Comparison of ENCODE assay signal across 27 mouse cellular contexts in the genomic region with DNA sequence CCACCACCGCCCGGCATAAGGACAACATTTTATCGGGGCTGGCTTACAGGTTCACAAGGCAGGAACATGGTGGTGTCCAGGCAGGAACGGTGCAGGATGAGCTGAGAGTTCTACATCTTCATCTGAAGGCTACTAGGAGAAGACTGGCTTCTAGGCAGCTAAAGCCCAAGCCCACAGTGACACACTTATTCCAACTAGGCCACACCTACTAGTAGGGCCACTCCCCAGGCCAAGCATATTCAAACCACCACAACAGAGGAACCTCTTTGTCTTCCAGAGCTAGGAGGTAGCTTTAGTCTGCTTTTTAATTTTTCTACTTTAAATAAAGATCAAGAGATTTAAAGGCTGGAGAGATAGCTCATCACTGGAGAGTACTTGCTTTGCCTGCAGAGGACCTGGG. TPM values are rescaled to one million over a fixed set of nuclear protein-coding genes. Genes with fewer than 3 reads are reported as not detected.
A peak's percentile ranks its signal among the peaks of the same experiment; 100 is the strongest.
DNase-seq lines count a peak whose midpoint lies in the region; ATAC-seq and TF ChIP-seq lines count a peak whose summit lies in the region.
"Had no signal": no experiment of that assay in that cellular context is flagged by ENCODE, and none has a peak within 500 bp of the region (broad histone marks: within the 10 kb centered on the region; RNA-seq: fewer than 3 reads in every experiment).

No protein-coding gene starts in this region.

- no peaks in the 10 kb centered on the region for H3K27me3 ChIP-seq in lung, embryonic 14.5 days (ENCODE audit: insufficient read depth, low read length)
- no peaks in the 10 kb centered on the region for H3K27me3 ChIP-seq in lung, postnatal 0 days (replicated peaks; ENCODE audit: insufficient read depth, low read length)
- no peaks in the 10 kb centered on the region for H3K27me3 ChIP-seq in midbrain, embryonic 13.5 days
- H3K27me3 ChIP-seq: forebrain, embryonic 13.5 days; heart, embryonic 13.5 days had no signal

- no peaks in the 10 kb centered on the region; the same call in 1 of the 2 replicates for H3K9me3 ChIP-seq in lung, embryonic 14.5 days (ENCODE audit: low read depth, low read length)
- H3K9me3 ChIP-seq in lung, postnatal 0 days (ENCODE audit: low read length) = no peaks in the 10 kb centered on the region
- H3K9me3 ChIP-seq in midbrain, embryonic 13.5 days = no peaks in the 10 kb centered on the region
- H3K9me3 ChIP-seq: heart, embryonic 13.5 days had no signal

- H3K4me1 ChIP-seq in lung, embryonic 14.5 days (ENCODE audit: insufficient read depth) = peaks cover 13% of the 10 kb centered on the region
- peaks cover 17% of the 10 kb centered on the region for H3K4me1 ChIP-seq in lung, adult 2 months (ENCODE audit: control insufficient read depth, insufficient read depth, low read length)
- H3K4me1 ChIP-seq in lung, postnatal 0 days (ENCODE audit: insufficient read depth, low read depth, low read length) = no peaks in the 10 kb centered on the region; the same call in 1 of the 2 replicates
- H3K4me1 ChIP-seq in midbrain, embryonic 13.5 days (replicated peaks) = peaks cover 9% of the 10 kb centered on the region; the same call in 1 of the 2 replicates
- H3K4me1 ChIP-seq: forebrain, embryonic 13.5 days had no signal

- no peak overlapping the region for H3K9ac ChIP-seq in lung, embryonic 14.5 days
- H3K9ac ChIP-seq in lung, postnatal 0 days (replicated peaks; ENCODE audit: low read depth) = no peak overlapping the region
- H3K9ac ChIP-seq in midbrain, embryonic 13.5 days (replicated peaks) = no peak overlapping the region
- H3K9ac ChIP-seq: forebrain, embryonic 13.5 days; heart, embryonic 13.5 days; hindbrain, embryonic 14.5 days had no signal

- H3K4me2 ChIP-seq in lung, embryonic 14.5 days = no peak overlapping the region
- H3K4me2 ChIP-seq in lung, postnatal 0 days (replicated peaks; ENCODE audit: low read depth, low read length) = no peak overlapping the region
- H3K4me2 ChIP-seq in midbrain, embryonic 13.5 days (replicated peaks) = no peak overlapping the region
- H3K4me2 ChIP-seq: forebrain, embryonic 13.5 days; heart, embryonic 13.5 days; hindbrain, embryonic 14.5 days had no signal

- H3K4me3 ChIP-seq in lung, embryonic 14.5 days (ENCODE audit: low read depth, low read length) = no peak overlapping the region
- H3K4me3 ChIP-seq in lung, adult 2 months (replicated peaks; ENCODE audit: extremely low read depth, low read depth, low read length) = no peak overlapping the region
- H3K4me3 ChIP-seq in lung, postnatal 0 days (ENCODE audit: low read depth, low read length) = no peak overlapping the region
- no peak overlapping the region for H3K4me3 ChIP-seq in midbrain, embryonic 13.5 days (replicated peaks)
- H3K4me3 ChIP-seq: forebrain, embryonic 10.5 days; forebrain, embryonic 13.5 days; heart, adult 2 months; heart, embryonic 10.5 days; heart, embryonic 13.5 days had no signal

- no peak for ATAC-seq in lung, embryonic 14.5 days (ENCODE audit: insufficient read depth)
- no peak for ATAC-seq in lung, postnatal 0 days
- no peak for ATAC-seq in midbrain, embryonic 13.5 days
- ATAC-seq: activated CD4-positive, CD25-positive, alpha-beta regulatory T cell, adult 4 months; forebrain, embryonic 13.5 days; forebrain, embryonic 16.5 days; hindbrain, postnatal 0 days had no signal

- no peak for TF ChIP-seq EP300 in lung, postnatal 0 days (IDR thresholded peaks at IDR 0.05)

- peaks cover 51% of the 10 kb centered on the region for H3K36me3 ChIP-seq in lung, embryonic 14.5 days (ENCODE audit: insufficient read depth)
- 0 out of 2 replicates have a peak, but pooled peaks cover 6% of the 10 kb centered on the region for H3K36me3 ChIP-seq in lung, postnatal 0 days (ENCODE audit: insufficient read depth, low read length)
- peaks cover 54% of the 10 kb centered on the region for H3K36me3 ChIP-seq in midbrain, embryonic 13.5 days

- 97% methylated on average over 4 of the region's 4 CpGs for WGBS in lung, embryonic 14.5 days
- 96% methylated on average over 4 of the region's 4 CpGs for WGBS in lung, adult 2 months
- 93% methylated on average over 4 of the region's 4 CpGs for WGBS in lung, postnatal 0 days
- WGBS in midbrain, embryonic 13.5 days = 97% methylated on average over 4 of the region's 4 CpGs

- peak overlapping the region; percentile 93 for H3K27ac ChIP-seq in lung, embryonic 14.5 days (ENCODE audit: low read depth)
- H3K27ac ChIP-seq in lung, postnatal 0 days (ENCODE audit: low read length) = peak overlapping the region; percentile 87
- no peak overlapping the region for H3K27ac ChIP-seq in midbrain, embryonic 13.5 days
- H3K27ac ChIP-seq: forebrain, embryonic 10.5 days; forebrain, embryonic 13.5 days; heart, adult 2 months; heart, embryonic 10.5 days; heart, embryonic 13.5 days; hindbrain, embryonic 14.5 days; hindbrain, postnatal 0 days had no signal

- TF ChIP-seq POLR2A in lung, adult 2 months (IDR thresholded peaks at IDR 0.05; ENCODE audit: borderline replicate concordance, extremely low read depth, low read depth, low read length) = no peak

- no peak for TF ChIP-seq CTCF in lung, embryonic 14.5 days (IDR thresholded peaks at IDR 0.05; ENCODE audit: low read depth)
- TF ChIP-seq CTCF in lung, adult 2 months (IDR thresholded peaks at IDR 0.05; ENCODE audit: insufficient read depth, low read length) = no peak
- TF ChIP-seq CTCF in lung, postnatal 0 days (IDR thresholded peaks at IDR 0.05) = no peak

- DNase-seq in lung, embryonic 14.5 days = no peak
- DNase-seq in lung, adult 2 months = no peak
- no peak for DNase-seq in lung, postnatal 0 days (ENCODE audit: low spot score)
- DNase-seq in lung, postnatal 36 days = no peak
- DNase-seq in ZHBTc4 (ENCODE audit: low read depth, low spot score) = peak; percentile 57
- DNase-seq in T-cell, adult 2 months (ENCODE audit: low spot score) = no peak
- DNase-seq in adrenal gland, adult (ENCODE audit: inconsistent age in 2 of 2, low spot score in 1 of 2) = no peak
- DNase-seq: adrenal gland, postnatal 10 days; adrenal gland, postnatal 36 days; cerebellum, adult 18-20 months; cerebellum, adult 9-10 months; cerebellum, postnatal 14 days; gastrocnemius, postnatal 10 days; gastrocnemius, postnatal 36 days; heart, adult 2 months; heart, postnatal 14 days; heart, postnatal 4 days had no signal

RNA-seq across cellular contexts. Expression of a gene that starts 24.7 kb away (rescaled TPM):
- 16.4 and 18.9 TPM in 2 replicates for polyA plus RNA-seq in lung, embryonic 14.5 days (2014; fragmentation: Nextera tagmentation; extraction: Ambion mirVana)
- 59.8 and 62.3 TPM in 2 replicates for polyA plus RNA-seq in lung, adult 2 months (2012; rRNA removed)
- polyA plus RNA-seq in lung, postnatal 0 days (2015; fragmentation: Nextera tagmentation; extraction: Ambion mirVana) = 16.4 and 18.2 TPM in 2 replicates
- polyA plus RNA-seq in midbrain, embryonic 13.5 days (2015; fragmentation: Nextera tagmentation; extraction: Ambion mirVana) = 31.6 and 39.1 TPM in 2 replicates

RNA-seq across cellular contexts. Expression of a gene that starts 26.2 kb away (rescaled TPM):
- 38.7 and 42.6 TPM in 2 replicates for polyA plus RNA-seq in lung, embryonic 14.5 days (2014; fragmentation: Nextera tagmentation; extraction: Ambion mirVana)
- polyA plus RNA-seq in lung, adult 2 months (2012; rRNA removed) = 85.5 and 108 TPM in 2 replicates
- polyA plus RNA-seq in lung, postnatal 0 days (2015; fragmentation: Nextera tagmentation; extraction: Ambion mirVana) = 95.7 and 100 TPM in 2 replicates
- polyA plus RNA-seq in midbrain, embryonic 13.5 days (2015; fragmentation: Nextera tagmentation; extraction: Ambion mirVana) = 88.1 and 91.0 TPM in 2 replicates

RNA-seq across cellular contexts. Expression of a gene that starts 46.2 kb away (rescaled TPM):
- polyA plus RNA-seq in lung, embryonic 14.5 days (2014; fragmentation: Nextera tagmentation; extraction: Ambion mirVana) = not detected in 2 replicates
- not detected in 2 replicates for polyA plus RNA-seq in lung, adult 2 months (2012; rRNA removed)
- 0.70 and 0.79 TPM in 2 replicates for polyA plus RNA-seq in lung, postnatal 0 days (2015; fragmentation: Nextera tagmentation; extraction: Ambion mirVana)
- polyA plus RNA-seq in midbrain, embryonic 13.5 days (2015; fragmentation: Nextera tagmentation; extraction: Ambion mirVana) = 1.6 and 3.4 TPM in 2 replicates
- polyA plus RNA-seq: activated CD4-positive, CD25-positive, alpha-beta regulatory T cell, adult 4 months; forebrain, embryonic 10.5 days; heart, adult 2 months; heart, embryonic 10.5 days; heart, embryonic 13.5 days; heart, embryonic 16.5 days had no signal
